Mouse (Mus musculus): ENCODE results near the gene Olfr1261.

DNA sequence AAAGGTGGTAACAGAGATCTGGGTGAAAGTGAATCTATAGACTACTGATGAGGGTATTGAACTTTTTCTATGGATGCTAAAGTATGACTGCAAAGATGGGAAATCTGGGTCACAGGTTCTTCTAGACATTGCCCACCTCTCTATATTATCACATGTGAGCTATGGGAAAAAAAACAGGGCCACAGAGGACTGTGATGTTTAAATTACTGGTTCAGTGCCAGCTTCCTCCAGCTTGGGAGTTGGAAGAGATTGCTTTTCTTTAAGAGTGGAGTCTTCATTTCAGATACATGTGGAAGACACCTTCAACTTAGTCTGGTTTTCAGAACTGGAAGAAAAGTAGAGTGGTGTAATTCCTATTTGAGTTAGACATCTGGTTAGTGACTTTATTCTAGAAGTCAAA, 44.0 kb downstream of the Olfr1261 start, which contains the start of gene Olfr1265:
- TF ChIP-seq MAFK (IDR thresholded peaks at IDR 0.05; ENCODE audit: insufficient read depth, low read depth, low read length) = no peak
- no peak for TF ChIP-seq CHD2 (IDR thresholded peaks at IDR 0.05; ENCODE audit: low read depth, low read length)
- no peak for TF ChIP-seq ZC3H11A (IDR thresholded peaks at IDR 0.05; ENCODE audit: borderline replicate concordance, low read depth, low read length)
- no peak for TF ChIP-seq ZNF384 (IDR thresholded peaks at IDR 0.05; ENCODE audit: low read depth, low read length)
